Mouse (Mus musculus): ENCODE results near the gene Nfib.

- no peak for TF ChIP-seq POLR2A (IDR thresholded peaks at IDR 0.05; ENCODE audit: borderline replicate concordance, extremely low read depth, insufficient read depth, insufficient read length, poor library complexity, severe bottlenecking)
- no peak for TF ChIP-seq CTCF (IDR thresholded peaks at IDR 0.05; ENCODE audit: borderline replicate concordance, extremely low read depth, insufficient read depth, insufficient read length)
Measured at GRCm38 (mm10) chr4:82426224-82426623, 279.3 kb downstream of the Nfib start.
